Mouse (Mus musculus): ENCODE results near the gene Ccdc155. TPM values are rescaled to one million over a fixed set of nuclear protein-coding genes. Genes with fewer than 3 reads are reported as not detected.
"Not testable (repeated sequence)": the region's sequence is repeated elsewhere in the genome, so short reads cannot be mapped to it uniquely, and the experiment has no call there.

Gene Ccdc155
- total RNA-seq, 2 experiments from 2014 or later = 0.67 TPM; not detected in 1

DNA sequence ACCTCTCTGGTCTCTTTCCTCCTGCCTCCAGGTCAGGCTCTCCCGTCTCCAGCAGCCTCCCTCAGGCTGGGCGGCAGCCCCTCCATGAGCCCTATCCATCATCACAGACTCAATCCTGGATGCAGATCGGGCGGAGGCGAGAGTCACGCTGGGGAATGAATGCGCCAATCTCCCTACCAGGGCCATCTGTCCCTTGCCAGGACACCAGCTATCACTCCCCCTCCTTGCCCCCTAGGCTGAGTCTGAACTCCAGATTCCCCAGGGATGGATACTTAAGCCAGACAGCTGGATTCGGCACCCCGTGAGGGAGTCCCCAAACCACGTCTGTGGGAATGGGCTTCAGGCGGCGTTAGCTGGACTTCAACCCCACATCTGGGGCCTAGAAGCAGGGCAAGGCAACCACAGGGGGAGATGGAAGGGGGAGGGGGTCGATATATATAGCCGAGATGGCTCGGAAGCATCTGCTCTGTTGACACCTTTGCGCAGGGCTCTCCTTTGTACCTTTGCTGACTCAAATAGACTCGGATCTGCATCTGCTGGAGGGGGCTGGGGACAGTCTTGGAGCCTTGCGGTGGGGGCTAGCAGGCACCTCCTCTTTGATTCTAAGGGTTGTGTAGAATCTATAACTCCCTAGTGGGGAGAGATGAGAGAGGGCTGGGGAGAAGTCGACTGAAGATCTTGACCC, 36.8 kb downstream of the Ccdc155 start:
- no peak for ATAC-seq (replicated peaks; ENCODE audit: poor library complexity, severe bottlenecking)

DNA sequence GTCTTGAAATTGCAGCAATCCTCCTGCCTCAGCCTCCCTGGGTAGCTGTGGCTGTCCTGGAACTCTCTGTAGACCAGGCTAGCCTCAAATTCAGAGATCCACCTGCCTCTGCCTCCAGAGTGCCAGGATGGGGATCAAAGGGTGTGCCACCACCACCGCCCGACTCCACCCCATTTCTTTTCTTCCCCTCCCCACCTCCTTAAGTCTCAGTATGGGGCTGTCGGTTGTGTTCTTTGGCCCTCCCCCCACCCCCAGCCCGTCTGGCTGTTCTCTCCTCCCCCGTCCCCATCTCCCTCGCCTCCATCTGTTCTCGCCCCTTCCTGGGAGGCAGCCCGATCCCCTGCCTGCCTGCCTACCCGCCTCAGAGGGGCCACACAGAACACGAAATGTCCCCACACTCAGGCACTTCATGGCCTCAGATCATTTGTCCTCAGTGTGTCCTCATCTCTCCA, 37.7 kb downstream of the Ccdc155 start:
- ATAC-seq (replicated peaks; ENCODE audit: poor library complexity, severe bottlenecking) = no peak

DNA sequence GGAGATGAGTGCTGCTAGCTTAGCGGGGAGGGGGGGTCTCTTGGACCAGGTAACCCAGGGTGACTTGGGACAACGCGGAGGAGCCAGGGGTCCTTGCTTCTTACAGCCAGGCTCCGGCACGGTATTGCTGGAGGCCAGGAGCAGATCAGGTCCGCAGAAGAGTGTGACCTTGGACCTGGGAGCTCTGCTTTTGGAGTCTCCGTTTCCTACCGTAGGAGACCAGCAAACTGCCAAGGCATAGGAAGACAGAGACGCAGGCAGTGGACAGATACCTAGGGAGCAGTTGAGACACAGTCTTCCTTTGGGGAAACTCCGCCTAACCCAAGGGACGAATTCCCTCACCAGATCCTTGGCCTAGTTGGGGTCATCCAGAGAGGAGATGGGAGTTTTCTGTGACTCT, 39.0 kb downstream of the Ccdc155 start:
- no peak for ATAC-seq (replicated peaks; ENCODE audit: poor library complexity, severe bottlenecking)

DNA sequence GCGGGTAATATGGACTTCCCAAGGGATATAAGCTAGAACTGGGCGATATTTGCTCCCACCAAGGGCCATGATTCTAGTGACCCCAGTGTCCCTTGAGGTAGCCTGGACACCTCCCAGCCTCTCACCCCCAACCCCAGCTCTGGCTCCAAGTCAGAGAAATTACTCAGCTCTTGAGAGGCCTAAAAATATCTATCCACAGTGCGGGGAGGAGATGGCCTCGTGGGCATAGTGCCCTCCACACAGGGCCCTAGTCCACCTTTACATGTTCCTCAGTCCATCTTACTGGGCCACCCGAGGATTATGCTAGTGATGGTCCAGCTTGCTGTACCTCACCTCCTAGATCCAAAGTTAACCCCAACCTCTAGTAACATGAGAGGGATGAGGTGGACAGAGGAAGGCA, 39.9 kb downstream of the Ccdc155 start:
- no peak for ATAC-seq (replicated peaks; ENCODE audit: poor library complexity, severe bottlenecking)

DNA sequence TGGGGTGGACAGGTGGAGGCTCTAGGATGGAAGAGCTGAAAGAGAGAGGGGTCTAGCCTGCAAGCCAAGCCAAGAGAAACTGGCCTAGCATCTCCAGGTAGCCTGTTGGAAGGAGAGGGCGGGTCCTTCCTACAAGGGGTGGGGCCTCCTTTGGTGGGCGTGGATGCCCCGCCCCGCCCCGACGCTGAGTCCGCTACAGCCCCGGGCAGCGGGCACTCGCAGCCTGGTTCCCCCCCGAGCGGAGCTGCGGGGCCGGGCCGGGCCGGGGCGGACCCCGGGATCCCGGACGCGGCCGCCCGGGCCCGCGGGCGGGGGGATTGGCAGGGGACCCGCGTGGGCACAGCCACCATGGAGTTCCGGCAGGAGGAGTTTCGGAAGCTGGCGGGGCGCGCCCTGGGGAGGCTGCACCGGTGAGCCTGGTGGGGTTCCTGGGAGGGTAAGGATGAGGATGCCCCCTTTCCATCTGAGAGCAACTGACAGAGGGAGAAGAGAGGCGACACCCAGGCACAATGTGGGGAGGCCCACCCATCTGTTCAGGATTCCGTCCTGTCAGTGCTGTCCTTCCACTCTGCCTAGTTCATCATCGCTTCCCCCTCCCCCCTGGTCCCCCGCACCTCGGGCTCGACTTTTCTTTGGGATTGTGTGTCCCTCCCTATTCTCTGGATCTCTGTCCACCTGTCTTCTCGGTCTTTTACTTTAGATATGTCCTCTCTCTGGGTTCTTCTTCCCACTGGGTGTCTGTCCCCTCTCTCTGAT, 40.8 kb downstream of the Ccdc155 start, which contains the start of gene Slc17a7:
Slc17a7 (plus strand) TSS at position 215 of the 756 bp plus-strand sequence.
- peak; percentile 58 for ATAC-seq (replicated peaks; ENCODE audit: poor library complexity, severe bottlenecking)

DNA sequence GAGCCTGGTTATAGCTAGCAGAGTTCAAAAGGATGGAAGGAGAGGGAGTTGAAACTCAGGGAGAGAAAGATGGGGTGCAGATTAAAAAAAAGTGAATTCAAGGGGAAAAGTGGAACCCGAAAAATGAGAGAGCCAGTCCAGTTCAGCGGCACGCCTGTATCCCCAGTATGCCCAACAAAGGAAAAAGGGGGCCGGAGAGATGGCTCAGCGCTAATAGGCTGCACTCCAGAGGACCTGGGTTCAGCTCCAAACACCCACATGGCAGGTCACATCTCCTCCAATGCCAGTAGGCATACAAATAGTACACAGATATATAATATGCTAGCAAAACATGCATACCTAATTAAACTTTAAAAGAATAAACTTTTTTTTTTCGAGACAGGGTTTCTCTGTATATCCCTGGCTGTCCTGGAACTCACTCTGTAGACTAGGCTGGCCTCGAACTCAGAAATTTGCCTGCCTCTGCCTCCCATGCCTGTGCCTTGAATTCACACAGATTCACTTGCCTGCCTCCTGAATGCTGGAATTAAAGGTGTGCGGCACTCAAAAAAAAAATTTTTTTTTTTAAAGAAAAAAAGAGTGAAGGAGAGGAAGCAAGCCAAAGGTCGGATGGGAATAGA, 41.6 kb downstream of the Ccdc155 start:
- no peak for ATAC-seq (replicated peaks; ENCODE audit: poor library complexity, severe bottlenecking)

DNA sequence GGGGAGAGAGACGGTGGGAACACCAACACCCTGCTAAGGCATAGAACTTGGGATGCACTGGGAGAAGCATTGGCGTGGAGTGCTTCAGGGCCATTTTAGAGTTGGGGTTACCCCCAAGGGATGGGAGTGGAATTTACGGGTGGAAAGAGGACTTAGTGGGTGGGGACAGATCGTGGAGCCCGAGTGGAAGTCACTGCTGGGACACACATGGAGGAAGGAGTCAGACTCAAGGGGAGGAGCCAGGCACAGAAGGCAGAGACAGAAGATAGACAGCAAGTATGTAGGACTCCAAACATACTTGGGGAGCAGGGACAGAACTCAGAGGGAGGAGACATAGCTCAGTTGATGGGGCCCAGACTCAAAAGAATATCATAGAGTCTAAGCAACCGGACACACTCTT, 42.1 kb downstream of the Ccdc155 start:
- ATAC-seq (replicated peaks; ENCODE audit: poor library complexity, severe bottlenecking) = 0 out of 2 replicates have a peak, but pooled peaks have one; percentile 3

DNA sequence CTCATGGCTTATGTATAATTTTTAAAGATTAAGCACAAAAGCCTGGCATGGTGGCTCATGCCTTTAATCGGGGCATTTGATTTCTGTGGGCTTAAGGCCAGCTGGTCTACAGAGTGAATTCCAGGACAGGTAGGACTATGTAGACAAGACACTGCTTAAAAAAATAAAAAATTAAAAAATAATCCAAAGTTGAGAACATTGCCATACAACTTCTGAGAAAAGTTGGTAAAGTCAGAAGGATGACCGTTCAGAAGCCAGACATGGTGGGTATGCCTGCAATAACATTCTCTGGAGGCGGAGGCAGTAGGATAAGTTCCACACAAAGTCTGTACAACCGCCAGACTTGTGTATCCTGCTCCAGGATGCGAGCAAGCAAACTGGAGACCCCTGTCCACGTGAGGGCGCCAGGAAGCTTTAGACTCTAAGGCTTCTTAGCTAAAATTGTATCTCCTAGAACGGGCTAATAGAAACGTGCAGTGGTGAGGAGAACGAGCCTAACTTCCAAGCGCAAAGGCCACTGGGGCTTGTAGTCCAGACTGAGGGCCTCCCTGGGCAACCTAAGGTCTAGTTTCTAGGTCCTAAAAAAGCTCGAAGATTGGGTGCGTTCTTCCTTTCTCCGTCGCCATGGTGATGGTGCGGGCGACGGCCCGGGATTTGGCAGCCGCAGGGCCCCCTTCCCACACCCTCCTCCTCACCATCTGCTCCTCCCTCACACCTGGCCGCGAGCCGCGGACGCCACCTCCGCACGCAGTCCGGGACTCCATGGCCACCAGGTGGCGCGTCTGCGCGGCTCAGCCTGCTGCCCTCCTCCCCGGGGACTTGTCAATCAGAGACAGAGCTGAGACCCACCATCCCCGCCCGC, 42.8 kb downstream of the Ccdc155 start:
- peak; percentile 78 for ATAC-seq (replicated peaks; ENCODE audit: poor library complexity, severe bottlenecking)

DNA sequence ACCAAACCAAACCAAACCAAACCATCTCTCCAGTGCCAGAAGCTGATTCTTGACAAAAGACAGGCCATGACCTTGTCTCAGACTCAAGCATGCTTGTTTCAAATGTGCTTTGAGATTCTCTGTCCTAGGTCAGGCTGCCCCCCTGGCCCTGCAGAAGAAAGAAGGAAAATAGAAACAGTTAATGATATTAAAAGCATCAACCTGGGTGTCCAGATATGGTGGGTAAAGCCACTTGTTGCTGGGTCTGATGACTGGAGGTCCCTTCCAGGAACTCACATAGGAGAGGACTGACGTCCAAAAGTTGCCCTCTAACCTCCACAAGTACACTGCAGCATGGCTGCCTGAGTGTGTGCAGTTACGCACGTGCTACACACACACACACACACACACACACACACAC, 43.8 kb downstream of the Ccdc155 start:
- no peak for ATAC-seq (replicated peaks; ENCODE audit: poor library complexity, severe bottlenecking)

DNA sequence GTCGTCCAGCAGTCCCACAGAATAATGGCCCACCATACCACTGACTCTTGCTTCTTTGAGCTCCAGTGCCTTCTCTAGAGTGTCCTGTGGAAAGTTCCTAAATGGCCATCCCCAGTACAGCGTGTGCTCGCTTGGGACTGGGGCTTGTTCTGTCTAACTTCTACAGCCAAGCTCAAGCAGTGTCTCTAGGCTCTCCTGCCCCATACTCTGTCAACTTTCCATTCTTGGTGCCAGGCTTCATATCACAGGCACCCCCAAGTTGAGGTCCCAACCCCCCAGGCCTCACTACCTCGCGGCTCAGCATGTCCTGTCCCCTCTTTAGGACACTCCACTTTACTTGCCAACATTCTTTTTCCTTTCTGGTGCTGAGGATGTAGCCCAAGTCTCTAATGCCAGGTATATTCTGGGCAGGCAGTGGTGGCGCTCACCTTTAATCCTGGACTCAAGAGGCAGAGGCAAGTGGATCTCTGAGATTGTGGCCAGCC, 44.3 kb downstream of the Ccdc155 start:
- ATAC-seq (replicated peaks; ENCODE audit: poor library complexity, severe bottlenecking) = no peak

DNA sequence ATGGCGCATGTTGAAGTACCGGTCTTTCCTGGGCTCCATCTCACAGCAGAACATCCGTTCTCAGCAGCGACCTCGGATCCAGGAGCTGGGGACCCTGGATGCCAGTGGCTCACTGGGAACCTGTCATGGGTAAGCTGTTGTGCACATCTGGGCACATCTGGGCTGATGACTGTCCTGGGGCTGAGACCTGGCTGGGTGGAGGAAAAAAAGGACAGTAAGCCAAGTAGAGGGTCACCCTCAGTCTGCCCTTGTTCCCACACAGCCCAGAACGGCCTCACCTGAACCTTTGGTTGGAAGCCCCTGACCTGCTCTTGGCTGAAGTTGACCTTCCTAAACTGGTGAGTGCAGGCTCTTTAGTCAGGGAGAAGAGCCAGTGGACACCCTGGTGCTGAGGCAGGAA, 45.7 kb downstream of the Ccdc155 start:
- ATAC-seq (replicated peaks; ENCODE audit: poor library complexity, severe bottlenecking) = no peak

DNA sequence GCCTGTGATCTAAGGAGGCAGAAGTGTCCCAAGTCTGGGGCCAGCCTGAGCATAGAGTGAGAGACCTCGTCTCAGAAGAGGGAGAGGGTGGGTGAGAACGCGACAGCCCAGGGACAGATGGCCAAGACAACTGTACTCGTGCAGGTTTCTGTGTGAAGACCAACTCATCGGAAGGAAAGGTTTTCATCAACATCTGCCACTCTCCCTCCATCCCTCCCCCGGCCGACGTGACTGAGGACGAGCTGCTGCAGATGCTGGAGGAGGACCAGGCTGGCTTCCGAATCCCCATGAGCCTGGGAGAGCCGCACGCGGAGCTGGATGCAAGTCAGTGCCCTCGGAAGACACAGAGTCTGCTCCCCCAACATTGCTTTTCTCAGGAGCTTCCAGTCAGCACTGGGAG, 47.2 kb downstream of the Ccdc155 start:
- ATAC-seq (replicated peaks; ENCODE audit: poor library complexity, severe bottlenecking) = no peak

DNA sequence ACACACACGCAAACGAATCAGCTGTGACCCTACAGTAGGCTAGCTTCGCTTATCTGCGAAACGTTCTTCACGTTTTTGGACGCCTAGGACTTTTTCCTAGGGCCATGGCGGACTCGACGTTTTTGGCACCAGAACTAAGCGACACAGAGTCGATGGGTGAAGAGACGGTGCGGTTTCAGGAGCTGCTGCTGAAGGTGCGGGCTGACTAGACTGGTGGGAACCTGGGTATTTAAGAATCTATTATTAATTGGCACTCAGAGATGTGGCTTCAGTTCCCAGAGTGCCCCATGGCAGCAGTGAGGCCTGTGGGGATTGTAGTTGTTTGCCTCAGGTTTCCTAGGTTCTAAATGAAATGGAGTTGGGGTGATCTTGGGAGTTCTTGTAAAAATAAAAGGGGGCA, 48.5 kb downstream of the Ccdc155 start:
- no peak for ATAC-seq (replicated peaks; ENCODE audit: poor library complexity, severe bottlenecking)

DNA sequence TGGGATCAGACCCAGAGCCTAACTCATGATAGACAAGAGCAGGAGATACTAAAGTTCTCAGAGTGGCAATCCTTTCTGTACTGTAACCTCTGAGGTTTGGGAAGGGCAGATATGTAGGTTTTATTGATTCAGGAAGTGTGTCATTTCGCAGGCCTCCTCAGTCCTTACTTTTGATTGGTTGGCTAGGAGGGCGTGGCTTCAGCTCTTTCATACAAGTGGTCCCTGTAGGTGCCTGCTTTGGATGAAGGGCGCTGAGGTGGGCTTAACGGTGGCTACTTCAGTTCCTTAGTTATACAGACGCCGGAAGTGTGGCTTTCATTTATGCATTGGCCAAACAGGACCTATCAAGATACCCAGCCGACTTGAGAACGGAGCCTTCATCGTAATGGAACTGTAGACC, 49.1 kb downstream of the Ccdc155 start:
- ATAC-seq (replicated peaks; ENCODE audit: poor library complexity, severe bottlenecking) = no peak

DNA sequence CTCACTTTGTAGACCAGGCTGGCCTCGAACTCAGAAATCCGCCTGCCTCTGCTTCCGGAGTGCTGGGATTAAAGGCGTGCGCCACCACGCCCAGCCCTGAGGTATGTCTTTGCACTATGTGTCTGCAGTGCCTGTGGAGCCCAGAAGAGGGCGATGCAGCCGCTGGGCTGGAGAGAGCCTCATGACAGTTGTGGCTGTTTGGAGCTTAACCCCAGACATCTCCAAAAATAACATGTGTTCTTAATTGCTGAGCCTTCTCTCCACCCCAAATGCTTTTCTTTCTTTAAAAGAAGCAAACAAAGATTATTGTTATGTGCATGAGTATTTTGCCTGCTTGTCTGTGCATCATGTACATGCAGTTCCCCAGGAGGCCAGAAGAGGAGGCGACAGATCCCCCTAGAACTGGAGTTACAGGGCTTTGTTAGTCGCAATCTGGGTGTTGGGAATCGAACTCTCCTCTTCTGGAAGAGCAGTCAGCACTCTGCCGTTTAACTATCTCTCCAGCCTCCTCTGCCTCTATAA, 49.6 kb downstream of the Ccdc155 start:
- 0 out of 2 replicates have a peak, but pooled peaks have one; percentile 31 for ATAC-seq (replicated peaks; ENCODE audit: poor library complexity, severe bottlenecking)

DNA sequence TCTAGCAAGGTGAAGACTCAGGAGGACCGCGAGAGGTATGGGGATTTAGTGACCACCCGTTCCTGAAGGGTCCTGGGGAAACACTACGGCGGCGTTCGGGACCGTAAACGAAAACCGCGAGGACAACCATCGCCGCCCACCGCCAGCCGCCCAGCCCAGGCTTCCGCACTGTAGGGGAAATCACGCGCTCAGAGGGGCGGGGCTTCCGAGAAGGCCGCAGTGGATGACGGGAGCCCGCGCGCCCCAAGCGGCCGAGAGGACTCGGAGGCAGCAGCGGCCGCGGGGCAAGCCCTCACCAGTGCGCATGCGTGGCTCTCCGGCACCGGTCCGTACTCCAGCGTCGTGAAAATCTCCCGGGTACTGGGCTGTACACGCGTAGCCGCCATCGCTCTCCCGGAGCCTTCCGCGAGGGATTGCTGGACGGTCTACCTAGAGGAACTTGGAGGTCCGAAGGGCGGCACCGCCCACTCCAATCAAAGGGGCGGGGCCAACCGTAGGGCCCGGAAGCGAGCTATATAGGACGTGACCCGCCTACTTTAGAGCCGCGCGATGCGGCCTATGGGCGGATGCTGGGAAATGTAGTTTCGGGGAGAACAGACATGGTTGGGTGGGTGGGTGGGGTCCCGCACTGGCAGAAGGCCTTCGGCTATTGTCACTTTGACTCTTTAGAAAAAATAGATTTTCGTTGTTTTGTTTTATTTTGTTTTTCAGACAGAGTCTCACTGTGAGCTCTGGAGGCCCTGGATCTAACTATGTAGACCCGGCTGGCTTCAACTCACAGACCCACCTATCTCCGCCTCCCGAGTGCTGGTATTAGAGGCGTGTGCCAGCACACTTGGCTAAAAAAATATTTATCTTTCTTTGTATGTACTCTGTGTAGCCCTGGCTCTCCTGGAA, 50.3 kb downstream of the Ccdc155 start, which contains the start of the genes Pih1d1 and Aldh16a1:
Pih1d1 (plus strand) TSS at position 208 of the 897 bp plus-strand sequence.
Aldh16a1 (minus strand) TSS at position 489 of the 897 bp plus-strand sequence.
- peak; percentile 90 for ATAC-seq (replicated peaks; ENCODE audit: poor library complexity, severe bottlenecking)

DNA sequence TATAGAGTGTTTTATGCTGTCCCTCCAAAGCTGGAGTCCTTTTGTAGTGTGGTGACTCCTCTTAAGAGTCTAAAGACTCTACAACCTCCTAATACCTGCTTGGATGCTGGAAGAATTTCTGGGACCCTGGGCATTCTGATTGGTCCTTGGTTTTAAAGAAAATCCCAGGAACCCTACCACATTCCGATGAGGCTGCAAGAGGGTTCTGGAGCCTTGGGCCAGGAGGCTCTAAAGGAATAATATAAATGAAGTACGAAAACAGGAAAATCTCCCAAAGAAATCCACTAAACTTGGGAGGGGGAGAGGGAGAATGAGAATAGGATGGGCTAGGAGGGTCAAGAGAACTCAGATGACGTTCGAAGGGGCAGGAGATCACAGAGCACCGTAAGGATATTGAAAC, 51.1 kb downstream of the Ccdc155 start:
- no peak for ATAC-seq (replicated peaks; ENCODE audit: poor library complexity, severe bottlenecking)

DNA sequence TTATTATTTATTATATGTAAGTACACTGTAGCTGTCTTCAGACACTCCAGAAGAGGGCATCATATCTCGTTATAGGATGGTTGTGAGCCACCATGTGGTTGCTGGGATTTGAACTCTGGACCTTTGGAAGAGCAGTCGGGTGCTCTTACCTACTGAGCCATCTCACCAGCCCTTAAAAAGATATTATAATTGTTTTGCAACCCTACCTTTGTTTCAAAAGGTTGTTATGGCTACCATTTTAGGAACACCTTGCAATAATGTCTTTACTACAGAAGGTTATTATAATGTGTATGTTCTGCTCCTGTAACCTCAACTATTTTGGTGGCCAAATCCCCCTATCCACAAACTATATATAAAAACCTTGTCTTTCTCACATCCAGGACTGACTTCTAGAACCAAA, 51.6 kb downstream of the Ccdc155 start:
- ATAC-seq (replicated peaks; ENCODE audit: poor library complexity, severe bottlenecking) = not testable (repeated sequence)

DNA sequence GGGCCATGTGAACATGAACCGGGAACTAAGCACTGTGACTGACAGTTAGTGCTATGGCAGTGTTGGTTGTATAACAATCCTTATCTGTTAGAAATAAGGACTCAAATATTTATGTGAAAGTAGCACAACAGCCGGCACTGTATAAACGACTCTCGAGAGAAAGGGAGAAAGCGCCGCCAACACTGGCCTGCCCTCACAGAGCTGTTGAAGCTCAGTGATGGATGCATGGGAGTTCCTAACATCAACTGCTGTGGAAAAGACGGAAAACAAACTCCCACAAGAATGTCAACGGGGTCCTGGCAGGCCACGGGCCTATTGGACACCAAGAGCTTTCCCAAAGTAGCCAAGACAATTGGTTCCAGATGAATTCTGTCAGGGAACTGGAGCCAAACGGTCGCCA, 53.4 kb downstream of the Ccdc155 start:
- ATAC-seq (replicated peaks; ENCODE audit: poor library complexity, severe bottlenecking) = no peak
